Mouse (Mus musculus) gastrocnemius, adult 2 months (tissue): ENCODE measurements around the gene Ak9. TPM values are rescaled to one million over a fixed set of nuclear protein-coding genes. Genes with fewer than 3 reads are reported as not detected.

Source experiments
- DNase-seq: peaks from one replicate; pipeline ENCODE4 v3.0.0; 2022
- H3K27ac ChIP-seq: fragments of 200-600 bp; 2 replicates; pipeline ENCODE4 v1.8.1; 2022; ENCODE audit warnings: mild to moderate bottlenecking
- H3K4me3 ChIP-seq: fragments of 200-600 bp; 2 replicates; pipeline ENCODE4 v1.8.1; 2022; ENCODE audit warnings: mild to moderate bottlenecking, moderate library complexity
- CTCF ChIP-seq: fragments of 200-600 bp; IDR thresholded peaks from 2 replicates; pipeline ENCODE4 v1.8.1; 2022; ENCODE audit warnings: antibody characterized with exemption, mild to moderate bottlenecking, moderate library complexity
- intact Hi-C: fragments of 180-260 bp; cut with DNase I; formaldehyde crosslinking; loops from one replicate; pipeline ENCODE4 v1.15.1; 2025
- total RNA-seq, 2 experiments: library from RNA; stranded (reverse); gene quantifications; 2 replicates each; pipeline ENCODE4 v1.2.3; 2021

Gene Ak9
- total RNA-seq, 2 experiments from 2014 or later: not detected

- H3K27ac ChIP-seq: no peak overlapping the region
- DNase-seq: no peak
Measured at GRCm38 (mm10) chr10:41291021-41291420, 12.8 kb upstream of the Ak9 start.

GRCm38 (mm10) chr10:41293019-41293418, 10.8 kb upstream of the Ak9 start:
- DNase-seq: no peak
- intact Hi-C loops: no loop called here
- Histone ChIP-seq H3K4me3 (no peak overlapping the region), H3K27ac (no peak overlapping the region)
- no peak for TF ChIP-seq CTCF

More at GRCm38 (mm10) chr10:41291021-41291420, 12.8 kb upstream of the Ak9 start:
- intact Hi-C loops: no loop called here
- H3K4me3 ChIP-seq: no peak overlapping the region
- TF ChIP-seq CTCF: no peak

- no peak overlapping the region for H3K4me3 ChIP-seq
- no peak for TF ChIP-seq CTCF
- no peak overlapping the region for H3K27ac ChIP-seq
- intact Hi-C loops: no loop called here
- DNase-seq: no peak
Measured at GRCm38 (mm10) chr10:41294734-41295133, 9.0 kb upstream of the Ak9 start.

GRCm38 (mm10) chr10:41295145-41295544, 8.6 kb upstream of the Ak9 start:
- intact Hi-C loops: no loop called here
- no peak overlapping the region for H3K27ac ChIP-seq
- TF ChIP-seq CTCF: no peak

GRCm38 (mm10) chr10:41300161-41300560, 3.6 kb upstream of the Ak9 start:
- no peak overlapping the region for H3K27ac ChIP-seq
- TF ChIP-seq CTCF: no peak
- no peak for DNase-seq
- no peak overlapping the region for H3K4me3 ChIP-seq
- intact Hi-C loops: loop anchor here (10.0 kb wide), 3 partner anchors 205 to 415 kb away; partner anchors contain the start of genes Cdc40 and Wasf1

More at GRCm38 (mm10) chr10:41295145-41295544, 8.6 kb upstream of the Ak9 start:
- no peak for DNase-seq
- H3K4me3 ChIP-seq: no peak overlapping the region

GRCm38 (mm10) chr10:41302689-41303431, 920 bp upstream of the Ak9 start, which contains the start of gene Fig4:
Gene Fig4 (minus strand): TSS chr10:41303260.
- peak; percentile 92 for DNase-seq
- intact Hi-C loops: loop anchor here (10.0 kb wide), 3 partner anchors 202 to 418 kb away; partner anchors contain the start of genes Cdc40 and Wasf1

GRCm38 (mm10) chr10:41304961-41305455, 1.2 kb downstream of the Ak9 start:
- intact Hi-C loops: loop anchor here (10.0 kb wide), 3 partner anchors 200 to 420 kb away; partner anchors contain the start of genes Cdc40 and Wasf1
- peak; percentile 45 for DNase-seq

More at GRCm38 (mm10) chr10:41302689-41303431, 920 bp upstream of the Ak9 start, which contains the start of gene Fig4:
- Histone ChIP-seq H3K4me3 (peak within 1 kb of the TSS; percentile 98), H3K27ac (peak within 1 kb of the TSS; percentile 90)
- 0 out of 2 replicates have a peak, but pooled peaks have one; percentile 2 for TF ChIP-seq CTCF

GRCm38 (mm10) chr10:41308205-41308604, 4.4 kb downstream of the Ak9 start:
- no peak for TF ChIP-seq CTCF
- no peak overlapping the region for H3K27ac ChIP-seq
- intact Hi-C loops: loop anchor here (10.0 kb wide), 3 partner anchors 197 to 423 kb away; partner anchors contain the start of genes Cdc40 and Wasf1
- DNase-seq: no peak
- H3K4me3 ChIP-seq: no peak overlapping the region

More at GRCm38 (mm10) chr10:41304961-41305455, 1.2 kb downstream of the Ak9 start:
- Histone ChIP-seq H3K27ac (no peak overlapping the region), H3K4me3 (no peak overlapping the region)
- TF ChIP-seq CTCF: no peak

- TF ChIP-seq CTCF: no peak
- intact Hi-C loops: no loop called here
- H3K4me3 ChIP-seq: no peak overlapping the region
- DNase-seq: no peak
- H3K27ac ChIP-seq: no peak overlapping the region
Measured at GRCm38 (mm10) chr10:41315866-41316265, 12.1 kb downstream of the Ak9 start.

GRCm38 (mm10) chr10:41332533-41333043, 28.8 kb downstream of the Ak9 start:
- no peak overlapping the region for H3K27ac ChIP-seq
- intact Hi-C loops: no loop called here
- DNase-seq: no peak
- no peak for TF ChIP-seq CTCF
- H3K4me3 ChIP-seq: no peak overlapping the region

GRCm38 (mm10) chr10:41341346-41341745, 37.6 kb downstream of the Ak9 start:
- DNase-seq: no peak
- no peak for TF ChIP-seq CTCF
- Histone ChIP-seq H3K4me3 (no peak overlapping the region), H3K27ac (no peak overlapping the region)
- intact Hi-C loops: no loop called here

GRCm38 (mm10) chr10:41365086-41365485, 61.3 kb downstream of the Ak9 start:
- Histone ChIP-seq H3K27ac (no peak overlapping the region), H3K4me3 (no peak overlapping the region)
- intact Hi-C loops: no loop called here
- no peak for TF ChIP-seq CTCF
- no peak for DNase-seq

GRCm38 (mm10) chr10:41380466-41380865, 76.7 kb downstream of the Ak9 start:
- intact Hi-C loops: no loop called here
- DNase-seq: no peak
- Histone ChIP-seq H3K4me3 (no peak overlapping the region), H3K27ac (no peak overlapping the region)
- no peak for TF ChIP-seq CTCF
